ENCODE assay signal across 37 mouse cellular contexts in genomic region chr2:130448449-130448848, GRCm38 (mm10). TPM values are rescaled to one million over a fixed set of nuclear protein-coding genes. Genes with fewer than 3 reads are reported as not detected.
DNase-seq lines count a peak whose midpoint lies in the region; ATAC-seq and TF ChIP-seq lines count a peak whose summit lies in the region.
"Had no signal": no experiment of that assay in that cellular context is flagged by ENCODE, and none has a peak within 500 bp of the region (broad histone marks: within the 10 kb centered on the region; RNA-seq: fewer than 3 reads in every experiment).

No protein-coding gene starts in this region.

- H3K27ac ChIP-seq in kidney, postnatal 0 days: no peak overlapping the region
- no peak overlapping the region for H3K27ac ChIP-seq in kidney, embryonic 15.5 days
- no peak overlapping the region for H3K27ac ChIP-seq in midbrain, postnatal 0 days (ENCODE audit: low read depth, low read length)
- no peak overlapping the region for H3K27ac ChIP-seq in midbrain, embryonic 15.5 days
- no peak overlapping the region for H3K27ac ChIP-seq in stomach, postnatal 0 days (replicated peaks)
- H3K27ac ChIP-seq: hindbrain, embryonic 14.5 days; midbrain, embryonic 13.5 days; neural tube, embryonic 15.5 days; stomach, embryonic 15.5 days had no signal

- TF ChIP-seq CTCF in kidney, postnatal 0 days (IDR thresholded peaks at IDR 0.05; ENCODE audit: low read depth): peak; percentile 28; the same call in 1 of the 2 replicates
- TF ChIP-seq CTCF in midbrain, postnatal 0 days (IDR thresholded peaks at IDR 0.05): peak; percentile 41
- peak; percentile 30 for TF ChIP-seq CTCF in stomach, postnatal 0 days (IDR thresholded peaks at IDR 0.05; ENCODE audit: low read depth)

- H3K27me3 ChIP-seq in kidney, postnatal 0 days (ENCODE audit: insufficient read depth, low read length): no peaks in the 10 kb centered on the region
- H3K27me3 ChIP-seq in kidney, embryonic 15.5 days: peaks cover 8% of the 10 kb centered on the region; the same call in 1 of the 2 replicates
- H3K27me3 ChIP-seq in midbrain, postnatal 0 days (ENCODE audit: insufficient read depth, low read length): no peaks in the 10 kb centered on the region
- 0 out of 2 replicates have a peak, but pooled peaks cover 7% of the 10 kb centered on the region for H3K27me3 ChIP-seq in midbrain, embryonic 15.5 days (replicated peaks)
- no peaks in the 10 kb centered on the region for H3K27me3 ChIP-seq in stomach, postnatal 0 days (ENCODE audit: control insufficient read depth, insufficient read depth, low read length)
- H3K27me3 ChIP-seq: neural tube, embryonic 15.5 days; stomach, embryonic 15.5 days had no signal

- H3K9ac ChIP-seq in kidney, postnatal 0 days (ENCODE audit: low read depth, low read length): no peak overlapping the region
- H3K9ac ChIP-seq in kidney, embryonic 15.5 days: no peak overlapping the region
- no peak overlapping the region for H3K9ac ChIP-seq in midbrain, postnatal 0 days (replicated peaks; ENCODE audit: low read length, poor library complexity, severe bottlenecking)
- no peak overlapping the region for H3K9ac ChIP-seq in midbrain, embryonic 15.5 days
- H3K9ac ChIP-seq in stomach, postnatal 0 days (ENCODE audit: low read length): no peak overlapping the region
- H3K9ac ChIP-seq: hindbrain, embryonic 14.5 days; neural tube, embryonic 15.5 days; stomach, embryonic 15.5 days had no signal

- no peak overlapping the region for H3K4me2 ChIP-seq in kidney, postnatal 0 days (ENCODE audit: low read length)
- H3K4me2 ChIP-seq in kidney, embryonic 15.5 days: no peak overlapping the region
- no peak overlapping the region for H3K4me2 ChIP-seq in midbrain, postnatal 0 days (ENCODE audit: low read depth, low read length, poor library complexity, severe bottlenecking)
- no peak overlapping the region for H3K4me2 ChIP-seq in midbrain, embryonic 15.5 days
- no peak overlapping the region for H3K4me2 ChIP-seq in stomach, postnatal 0 days (replicated peaks; ENCODE audit: low read depth)

- TF ChIP-seq EP300 in stomach, postnatal 0 days (optimal IDR thresholded peaks at IDR 0.05): no peak

- H3K4me1 ChIP-seq in kidney, postnatal 0 days (replicated peaks; ENCODE audit: insufficient read depth, low read length): peaks cover 8% of the 10 kb centered on the region; the same call in 1 of the 2 replicates
- H3K4me1 ChIP-seq in kidney, embryonic 15.5 days: peaks cover 27% of the 10 kb centered on the region
- H3K4me1 ChIP-seq in midbrain, postnatal 0 days (ENCODE audit: insufficient read depth, low read length): peaks cover 15% of the 10 kb centered on the region
- peaks cover 31% of the 10 kb centered on the region for H3K4me1 ChIP-seq in midbrain, embryonic 15.5 days
- peaks cover 6% of the 10 kb centered on the region; the same call in 1 of the 2 replicates for H3K4me1 ChIP-seq in stomach, postnatal 0 days (replicated peaks; ENCODE audit: control insufficient read depth, insufficient read depth)

- no peak overlapping the region for H3K4me3 ChIP-seq in kidney, postnatal 0 days (replicated peaks; ENCODE audit: low read depth, low read length)
- no peak overlapping the region for H3K4me3 ChIP-seq in kidney, embryonic 15.5 days (replicated peaks)
- H3K4me3 ChIP-seq in midbrain, postnatal 0 days (ENCODE audit: low read depth, low read length): no peak overlapping the region
- H3K4me3 ChIP-seq in midbrain, embryonic 15.5 days: no peak overlapping the region
- H3K4me3 ChIP-seq in stomach, postnatal 0 days (ENCODE audit: low read depth, low read length): no peak overlapping the region
- H3K4me3 ChIP-seq: stomach, embryonic 15.5 days had no signal

- ATAC-seq in CD4-positive, CD25-positive, alpha-beta regulatory T cell, adult 4 months: no peak
- no peak for ATAC-seq in kidney, postnatal 0 days (replicated peaks; ENCODE audit: low FRiP score, low read depth)
- no peak for ATAC-seq in kidney, embryonic 15.5 days (replicated peaks; ENCODE audit: low FRiP score)
- no peak for ATAC-seq in midbrain, postnatal 0 days (ENCODE audit: low FRiP score)
- ATAC-seq in midbrain, embryonic 15.5 days (replicated peaks): no peak
- ATAC-seq in stomach, postnatal 0 days (ENCODE audit: low FRiP score, low TSS enrichment): no peak
- ATAC-seq: midbrain, embryonic 13.5 days had no signal

- DNase-seq in CD4-positive, CD25-positive, alpha-beta regulatory T cell, adult 2 months (ENCODE audit: low read depth, low spot score): peak; percentile 19
- DNase-seq in kidney, postnatal 0 days (ENCODE audit: low spot score): peak; percentile 15
- no peak for DNase-seq in midbrain, postnatal 0 days (ENCODE audit: low spot score)
- no peak for DNase-seq in stomach, postnatal 0 days (ENCODE audit: low spot score)
- no peak for DNase-seq in frontal cortex, adult 2 months (ENCODE audit: extremely low spot score in 1 of 2, low spot score in 1 of 2)
- DNase-seq: adrenal gland, postnatal 14 days; cerebellum, adult 11 months; cerebellum, adult 9-10 months; cerebellum, postnatal 36 days; gastrocnemius, postnatal 25 days; heart, postnatal 4 days; layer of hippocampus, postnatal 36 days; liver; lung, postnatal 4 days; right cerebral cortex, postnatal 25 days; thymus, postnatal 14 days had no signal

- H3K9me3 ChIP-seq in kidney, postnatal 0 days (replicated peaks; ENCODE audit: low read length): no peaks in the 10 kb centered on the region
- no peaks in the 10 kb centered on the region for H3K9me3 ChIP-seq in kidney, embryonic 15.5 days (replicated peaks)
- no peaks in the 10 kb centered on the region for H3K9me3 ChIP-seq in midbrain, postnatal 0 days (ENCODE audit: low read length)
- no peaks in the 10 kb centered on the region for H3K9me3 ChIP-seq in midbrain, embryonic 15.5 days
- no peaks in the 10 kb centered on the region for H3K9me3 ChIP-seq in stomach, postnatal 0 days (ENCODE audit: control insufficient read depth, low read length)
- H3K9me3 ChIP-seq: midbrain, embryonic 13.5 days; neural tube, embryonic 15.5 days; stomach, embryonic 15.5 days had no signal

- peaks cover under 1% of the 10 kb centered on the region; the same call in 1 of the 2 replicates for H3K36me3 ChIP-seq in kidney, postnatal 0 days (ENCODE audit: insufficient read depth, low read length)
- peaks cover 16% of the 10 kb centered on the region for H3K36me3 ChIP-seq in kidney, embryonic 15.5 days
- peaks cover 10% of the 10 kb centered on the region for H3K36me3 ChIP-seq in midbrain, postnatal 0 days (ENCODE audit: insufficient read depth, low read length)
- peaks cover 10% of the 10 kb centered on the region for H3K36me3 ChIP-seq in midbrain, embryonic 15.5 days (replicated peaks)
- 0 out of 2 replicates have a peak, but pooled peaks cover 2% of the 10 kb centered on the region for H3K36me3 ChIP-seq in stomach, postnatal 0 days (ENCODE audit: control insufficient read depth, insufficient read depth, low read length)

RNA-seq across cellular contexts. Expression of gene Ptpra, which starts 1.6 kb away (rescaled TPM):
- polyA plus RNA-seq in CD4-positive, CD25-positive, alpha-beta regulatory T cell, adult 4 months (2017; shearing (Covaris generic)): 10 to 100 TPM; 62.5 to 63.1 TPM
- polyA plus RNA-seq in kidney, postnatal 0 days (2015; fragmentation: Nextera tagmentation; extraction: Ambion mirVana): 72.9 and 80.3 TPM in 2 replicates
- 87.9 and 92.2 TPM in 2 replicates for polyA plus RNA-seq in kidney, embryonic 15.5 days (2015; fragmentation: Nextera tagmentation; extraction: Ambion mirVana)
- total RNA-seq in midbrain, postnatal 0 days (2014; rRNA removed): 120 and 147 TPM in 2 replicates
- polyA plus RNA-seq in midbrain, postnatal 0 days (2015; fragmentation: Nextera tagmentation; extraction: Ambion mirVana): 139 and 144 TPM in 2 replicates
- polyA plus RNA-seq in midbrain, embryonic 15.5 days (2015; fragmentation: Nextera tagmentation; extraction: Ambion mirVana): 136 and 142 TPM in 2 replicates
- polyA plus RNA-seq in stomach, postnatal 0 days (2015; fragmentation: Nextera tagmentation; extraction: Ambion mirVana): 45.1 and 45.7 TPM in 2 replicates
- polyA plus RNA-seq in frontal cortex, adult 2 months (2012; rRNA removed): 143 and 161 TPM in 2 replicates

RNA-seq across cellular contexts. Expression of gene Pced1a, which starts 23.9 kb away (rescaled TPM):
- polyA plus RNA-seq in CD4-positive, CD25-positive, alpha-beta regulatory T cell, adult 4 months (2017; shearing (Covaris generic)): 10 to 100 TPM; 10.1 to 17.8 TPM
- polyA plus RNA-seq in kidney, postnatal 0 days (2015; fragmentation: Nextera tagmentation; extraction: Ambion mirVana): 12.1 and 13.0 TPM in 2 replicates
- 17.3 and 19.0 TPM in 2 replicates for polyA plus RNA-seq in kidney, embryonic 15.5 days (2015; fragmentation: Nextera tagmentation; extraction: Ambion mirVana)
- 27.5 and 28.8 TPM in 2 replicates for total RNA-seq in midbrain, postnatal 0 days (2014; rRNA removed)
- polyA plus RNA-seq in midbrain, postnatal 0 days (2015; fragmentation: Nextera tagmentation; extraction: Ambion mirVana): 12.0 and 12.3 TPM in 2 replicates
- 13.4 and 16.1 TPM in 2 replicates for polyA plus RNA-seq in midbrain, embryonic 15.5 days (2015; fragmentation: Nextera tagmentation; extraction: Ambion mirVana)
- 4.4 and 4.9 TPM in 2 replicates for polyA plus RNA-seq in stomach, postnatal 0 days (2015; fragmentation: Nextera tagmentation; extraction: Ambion mirVana)
- polyA plus RNA-seq in frontal cortex, adult 2 months (2012; rRNA removed): 22.7 and 24.3 TPM in 2 replicates

RNA-seq across cellular contexts. Expression of gene Vps16, which starts 24.3 kb away (rescaled TPM):
- 100 to 1,000 TPM; 243 to 271 TPM for polyA plus RNA-seq in CD4-positive, CD25-positive, alpha-beta regulatory T cell, adult 4 months (2017; shearing (Covaris generic))
- 64.6 and 68.6 TPM in 2 replicates for polyA plus RNA-seq in kidney, postnatal 0 days (2015; fragmentation: Nextera tagmentation; extraction: Ambion mirVana)
- 101 and 103 TPM in 2 replicates for polyA plus RNA-seq in kidney, embryonic 15.5 days (2015; fragmentation: Nextera tagmentation; extraction: Ambion mirVana)
- total RNA-seq in midbrain, postnatal 0 days (2014; rRNA removed): 81.2 and 83.6 TPM in 2 replicates
- polyA plus RNA-seq in midbrain, postnatal 0 days (2015; fragmentation: Nextera tagmentation; extraction: Ambion mirVana): 86.6 and 89.9 TPM in 2 replicates
- polyA plus RNA-seq in midbrain, embryonic 15.5 days (2015; fragmentation: Nextera tagmentation; extraction: Ambion mirVana): 108 and 111 TPM in 2 replicates
- polyA plus RNA-seq in stomach, postnatal 0 days (2015; fragmentation: Nextera tagmentation; extraction: Ambion mirVana): 37.0 and 38.9 TPM in 2 replicates
- polyA plus RNA-seq in frontal cortex, adult 2 months (2012; rRNA removed): 98.1 and 115 TPM in 2 replicates

RNA-seq across cellular contexts. Expression of gene Tmem239, which starts 42.2 kb away (rescaled TPM):
- polyA plus RNA-seq in CD4-positive, CD25-positive, alpha-beta regulatory T cell, adult 4 months (2017; shearing (Covaris generic)): not detected
- not detected in 2 replicates for polyA plus RNA-seq in kidney, postnatal 0 days (2015; fragmentation: Nextera tagmentation; extraction: Ambion mirVana)
- not detected in 2 replicates for polyA plus RNA-seq in kidney, embryonic 15.5 days (2015; fragmentation: Nextera tagmentation; extraction: Ambion mirVana)
- total RNA-seq in midbrain, postnatal 0 days (2014; rRNA removed): not detected in 2 replicates
- 0.12 TPM in 1 of 2 replicates, not detected in the other for polyA plus RNA-seq in midbrain, postnatal 0 days (2015; fragmentation: Nextera tagmentation; extraction: Ambion mirVana)
- 0.22 TPM in 1 of 2 replicates, not detected in the other for polyA plus RNA-seq in midbrain, embryonic 15.5 days (2015; fragmentation: Nextera tagmentation; extraction: Ambion mirVana)
- not detected in 2 replicates for polyA plus RNA-seq in stomach, postnatal 0 days (2015; fragmentation: Nextera tagmentation; extraction: Ambion mirVana)
- polyA plus RNA-seq in frontal cortex, adult 2 months (2012; rRNA removed): not detected in 2 replicates
- total RNA-seq: adrenal gland, postnatal 14 days; gastrocnemius, adult 18-20 months; gastrocnemius, postnatal 25 days; heart, adult 18-20 months; heart, postnatal 4 days; layer of hippocampus, adult 8-10 months; layer of hippocampus, postnatal 36 days; left cerebral cortex, postnatal 14 days; megakaryocyte-erythroid progenitor cell, adult 5-6 weeks had no signal
- polyA plus RNA-seq: embryonic facial prominence, embryonic 14.5 days; erythroblast, embryonic 14.5 days; forebrain, embryonic 11.5 days; heart, embryonic 11.5 days; heart, embryonic 16.5 days; hindbrain, embryonic 14.5 days; intestine, embryonic 14.5 days; liver, embryonic 16.5 days; lung, embryonic 16.5 days; midbrain, embryonic 13.5 days; neural tube, embryonic 15.5 days; stomach, embryonic 15.5 days had no signal

RNA-seq across cellular contexts. Expression of gene 1700020A23Rik, which starts 43.4 kb away (rescaled TPM):
- polyA plus RNA-seq in CD4-positive, CD25-positive, alpha-beta regulatory T cell, adult 4 months (2017; shearing (Covaris generic)): not detected
- not detected in 2 replicates for polyA plus RNA-seq in kidney, postnatal 0 days (2015; fragmentation: Nextera tagmentation; extraction: Ambion mirVana)
- not detected in 2 replicates for polyA plus RNA-seq in kidney, embryonic 15.5 days (2015; fragmentation: Nextera tagmentation; extraction: Ambion mirVana)
- not detected in 2 replicates for total RNA-seq in midbrain, postnatal 0 days (2014; rRNA removed)
- polyA plus RNA-seq in midbrain, postnatal 0 days (2015; fragmentation: Nextera tagmentation; extraction: Ambion mirVana): 0.93 TPM in 1 of 2 replicates, not detected in the other
- polyA plus RNA-seq in midbrain, embryonic 15.5 days (2015; fragmentation: Nextera tagmentation; extraction: Ambion mirVana): 0.69 TPM in 1 of 2 replicates, not detected in the other
- polyA plus RNA-seq in stomach, postnatal 0 days (2015; fragmentation: Nextera tagmentation; extraction: Ambion mirVana): not detected in 2 replicates
- polyA plus RNA-seq in frontal cortex, adult 2 months (2012; rRNA removed): not detected in 2 replicates
- total RNA-seq: adrenal gland, postnatal 14 days; gastrocnemius, adult 18-20 months; gastrocnemius, postnatal 25 days; heart, adult 18-20 months; heart, postnatal 4 days; layer of hippocampus, adult 8-10 months; layer of hippocampus, postnatal 36 days; left cerebral cortex, postnatal 14 days; megakaryocyte-erythroid progenitor cell, adult 5-6 weeks had no signal
- polyA plus RNA-seq: embryonic facial prominence, embryonic 14.5 days; erythroblast, embryonic 14.5 days; forebrain, embryonic 11.5 days; heart, embryonic 11.5 days; heart, embryonic 16.5 days; intestine, embryonic 14.5 days; limb, embryonic 11.5 days; liver, embryonic 16.5 days; lung, embryonic 16.5 days; stomach, embryonic 15.5 days had no signal

Comparison
In these comparisons a context has a peak if more than half of its experiments do, and no peak if none do; other contexts are left out.
1. DNase-seq: peak in CD4-positive, CD25-positive, alpha-beta regulatory T cell, adult 2 months (single experiment) and kidney, postnatal 0 days (single experiment); none in midbrain, postnatal 0 days (single experiment), stomach, postnatal 0 days (single experiment) and frontal cortex, adult 2 months (0 of 2).
2. Peak in every context shown above with its lines, with median percentiles within 50 percentile points of each other: CTCF ChIP-seq.